Mouse (Mus musculus): ENCODE results near the gene Os9.

GRCm38 (mm10) chr10:127085633-127086032, 35.3 kb downstream of the Os9 start:
- TF ChIP-seq CTCF (IDR thresholded peaks at IDR 0.05; ENCODE audit: insufficient read depth, low read length) (no peak), POLR2A (IDR thresholded peaks at IDR 0.05; ENCODE audit: borderline replicate concordance, extremely low read depth, low read depth, low read length) (no peak)

Data from lung, adult 2 months (tissue).